Mouse (Mus musculus) frontal cortex, adult 2 months (tissue): ENCODE measurements around the gene Pm20d1. TPM values are rescaled to one million over a fixed set of nuclear protein-coding genes. Genes with fewer than 3 reads are reported as not detected.
A peak's percentile ranks its signal among the peaks of the same experiment; 100 is the strongest.
"Not testable (repeated sequence)": the region's sequence is repeated elsewhere in the genome, so short reads cannot be mapped to it uniquely, and the experiment has no call there.

Source experiments
- DNase-seq, 2 experiments: peaks; one replicate each; pipeline ENCODE4 v3.0.0; 2022; ENCODE audit warnings: low spot score in 1 of 2; ENCODE audit errors: extremely low spot score in 1 of 2
- polyA plus RNA-seq: library from polyadenylated mRNA; depleted of rRNA; stranded (reverse); fragments of >200 nt; gene quantifications from 2 replicates; pipeline ENCODE4 v1.2.3, GENCODE M21; 2012

Pm20d1 gene
- polyA plus RNA-seq, 1 experiment: 2.3 TPM

- DNase-seq: peak in 1 of 2 experiments; percentile 26
Observed at GRCm38 (mm10) chr1:131771440-131771839, 25.7 kb upstream of the Pm20d1 start.

DNA sequence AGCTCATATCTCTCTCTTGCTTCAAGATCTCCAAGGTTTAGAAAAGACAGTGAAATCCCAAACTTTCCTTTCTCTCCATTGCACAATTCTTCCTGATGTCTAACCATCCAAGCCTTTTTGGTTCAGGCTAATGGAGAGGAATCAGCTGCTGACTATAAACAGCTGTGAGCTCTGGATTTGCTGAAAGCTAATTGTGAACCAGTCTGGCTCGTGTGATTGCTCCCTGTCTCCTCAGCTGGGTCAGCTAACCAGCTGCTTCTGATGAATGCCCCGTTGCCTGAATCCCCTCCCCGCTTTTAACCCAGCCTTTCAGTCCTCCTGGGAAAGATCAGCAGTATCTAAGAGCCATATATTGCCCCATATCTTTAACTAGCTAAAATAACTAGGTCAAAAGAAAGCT lies 2.6 kb upstream of the Pm20d1 start:
- no peak for DNase-seq

- DNase-seq: no peak
Observed at GRCm38 (mm10) chr1:131795171-131795570, 2.0 kb upstream of the Pm20d1 start.

DNA sequence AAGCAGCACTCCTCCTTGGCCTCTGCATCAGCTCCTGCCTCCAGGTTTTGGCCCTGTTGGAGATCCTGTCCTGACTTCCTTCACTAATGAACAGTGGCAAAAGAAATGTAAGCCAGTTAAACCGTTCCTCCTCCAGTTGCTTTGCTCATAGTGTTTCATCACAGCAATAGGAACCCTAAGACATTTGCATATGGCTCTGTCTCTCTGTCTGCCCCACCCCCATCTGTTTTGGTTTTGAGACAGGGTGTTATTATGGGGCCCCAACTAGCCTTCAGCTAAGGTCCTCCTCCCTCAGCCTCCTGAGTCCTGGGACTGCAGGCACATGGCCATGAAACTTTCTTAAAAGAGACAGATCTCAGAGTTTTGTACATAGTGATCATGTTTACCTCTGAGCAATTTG lies 2.8 kb downstream of the Pm20d1 start:
- DNase-seq: no peak

DNA sequence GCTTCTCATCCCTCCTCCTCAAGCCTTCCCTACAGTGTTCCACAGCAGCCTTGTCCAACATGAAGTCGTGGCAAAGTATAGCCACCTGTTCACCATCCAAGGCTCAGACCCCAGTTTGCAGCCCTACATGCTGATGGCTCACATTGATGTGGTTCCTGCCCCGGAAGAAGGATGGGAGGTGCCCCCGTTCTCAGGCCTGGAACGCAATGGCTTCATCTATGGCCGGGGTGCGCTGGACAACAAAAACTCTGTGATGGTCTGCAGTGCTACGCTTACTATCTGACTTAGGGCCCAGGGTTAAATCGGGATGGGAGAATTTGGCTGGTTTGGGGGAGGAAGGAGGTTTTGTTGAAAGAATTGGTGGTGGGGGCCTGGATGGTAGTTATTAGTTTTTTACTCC lies 3.9 kb downstream of the Pm20d1 start:
- no peak for DNase-seq

DNA sequence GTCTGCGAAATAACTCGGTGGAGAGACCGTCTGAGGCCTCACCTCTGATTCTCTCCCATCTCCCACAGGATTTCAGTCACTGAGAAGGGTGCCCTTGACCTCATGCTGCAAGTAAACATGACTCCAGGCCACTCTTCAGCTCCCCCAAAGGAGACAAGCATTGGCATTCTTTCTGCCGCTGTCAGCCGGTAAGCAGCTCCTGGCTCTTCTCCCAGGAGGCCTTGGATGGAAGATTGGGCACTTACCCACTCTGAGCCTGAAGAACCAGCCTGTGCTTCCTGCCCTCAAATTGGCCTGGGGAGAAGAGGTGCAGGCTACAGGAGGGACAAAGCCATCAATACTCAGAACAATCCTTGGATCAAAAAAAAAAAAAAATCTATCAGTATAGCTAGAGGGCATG lies 5.5 kb downstream of the Pm20d1 start:
- no peak for DNase-seq

- no peak for DNase-seq
Observed at GRCm38 (mm10) chr1:131804166-131804565, 7.0 kb downstream of the Pm20d1 start.

DNA sequence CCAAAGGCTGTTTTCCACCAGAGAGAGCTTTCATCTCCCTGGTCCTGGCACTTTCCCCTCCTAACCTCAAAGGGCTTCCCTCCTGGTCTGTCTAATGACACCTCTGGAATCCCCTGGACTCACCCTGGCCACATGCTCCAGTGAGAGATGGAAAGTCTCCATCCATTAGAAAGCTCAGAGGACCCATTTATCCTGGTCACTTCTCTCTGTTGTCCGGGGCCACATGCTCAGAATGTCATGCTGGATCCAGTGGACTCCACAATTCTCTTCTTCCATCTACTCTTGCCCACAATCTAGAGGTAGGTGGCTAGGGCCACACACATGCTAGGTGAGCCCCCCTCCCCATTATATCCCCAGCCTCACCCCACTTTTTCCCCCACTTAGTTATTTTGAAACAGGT lies 11.8 kb downstream of the Pm20d1 start:
- DNase-seq: no peak

DNA sequence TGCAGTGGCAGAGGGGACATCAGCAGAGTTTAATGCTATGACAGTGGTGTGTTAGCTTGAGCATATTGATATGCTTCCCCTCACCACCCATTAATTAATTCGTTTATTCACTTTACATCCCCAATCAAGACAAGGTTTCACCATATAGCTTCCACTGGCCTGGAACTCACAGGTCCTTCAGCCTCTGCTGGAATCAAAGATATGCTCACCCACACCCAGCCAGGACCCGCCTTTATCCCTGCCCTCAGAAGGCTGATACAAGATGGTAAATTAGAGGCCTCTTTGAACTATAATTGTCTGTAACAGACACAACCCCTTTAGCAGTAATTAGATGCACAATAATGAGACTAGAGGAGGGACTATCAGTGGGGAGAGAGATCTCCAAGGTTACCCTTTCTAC lies 12.5 kb downstream of the Pm20d1 start:
- no peak for DNase-seq

DNA sequence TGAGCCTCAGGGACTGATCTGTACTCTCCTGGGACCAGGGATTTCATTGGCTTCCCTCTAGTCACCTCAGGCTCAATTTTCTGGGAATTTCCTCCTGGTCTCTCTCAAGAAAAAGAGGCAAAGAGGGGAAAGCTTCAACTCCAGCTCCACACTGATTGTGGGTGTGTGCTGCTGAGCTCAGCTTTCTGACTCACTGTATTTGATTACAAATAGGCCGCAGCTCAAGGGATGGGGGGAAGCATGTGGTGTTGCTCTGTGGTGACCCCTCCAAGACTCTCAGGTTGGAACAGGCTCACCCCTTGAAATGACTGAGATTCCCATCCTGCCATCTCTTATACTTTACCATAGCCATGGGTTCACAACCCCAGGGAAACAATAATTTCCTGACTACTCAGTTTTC lies 14.2 kb downstream of the Pm20d1 start:
- DNase-seq: no peak

- no peak for DNase-seq
Observed at GRCm38 (mm10) chr1:131812006-131812405, 14.8 kb downstream of the Pm20d1 start.

DNA sequence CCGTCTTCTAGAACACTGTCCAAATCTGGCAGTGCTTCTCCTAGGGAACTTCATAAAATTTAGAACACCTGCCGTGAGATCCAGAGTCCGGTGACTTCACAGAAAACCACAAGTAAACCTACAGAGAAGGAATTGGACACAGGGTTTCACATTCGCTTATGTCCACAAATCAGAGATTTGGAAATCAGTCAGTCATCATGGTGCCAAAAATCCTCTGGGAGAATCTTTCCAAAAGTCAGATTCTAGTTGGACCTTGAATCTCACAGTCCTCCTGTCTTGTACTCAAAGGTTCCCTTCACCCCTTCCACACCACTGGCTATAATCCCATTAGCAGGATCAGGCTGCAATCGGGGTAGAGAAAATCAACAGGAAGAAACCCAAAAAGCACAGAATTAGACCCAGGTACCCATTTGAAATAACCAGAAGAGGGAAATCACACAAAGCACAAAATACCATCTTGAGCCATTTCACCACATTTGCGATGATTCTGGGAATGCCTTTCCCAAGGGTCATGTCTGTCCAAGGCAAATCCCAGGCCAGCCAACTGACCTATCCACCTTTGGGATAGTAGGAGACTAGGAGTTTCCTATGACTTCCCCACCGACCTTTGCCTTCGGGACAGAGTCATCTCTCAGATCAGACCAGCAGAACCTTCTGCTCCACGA lies 15.6 kb downstream of the Pm20d1 start:
- no peak for DNase-seq

DNA sequence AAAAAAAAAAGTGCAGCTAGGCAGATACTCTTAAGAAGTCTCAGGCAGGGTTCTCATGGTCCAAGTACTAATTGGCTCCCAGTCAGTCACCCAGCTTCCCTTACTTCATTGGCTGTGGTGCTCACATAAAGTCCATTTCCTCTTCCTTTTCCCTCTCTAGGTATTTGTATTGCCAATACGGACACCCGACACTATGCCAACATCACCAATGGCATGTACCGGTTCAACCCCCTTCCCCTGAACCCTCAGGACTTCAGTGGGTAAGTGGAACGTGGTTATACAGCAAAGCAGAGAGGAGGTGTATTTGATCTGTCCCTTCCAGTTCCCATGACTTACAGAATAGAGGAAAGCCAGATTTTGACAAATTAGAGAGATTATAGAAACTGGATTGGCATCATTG lies 16.6 kb downstream of the Pm20d1 start:
- no peak for DNase-seq

DNA sequence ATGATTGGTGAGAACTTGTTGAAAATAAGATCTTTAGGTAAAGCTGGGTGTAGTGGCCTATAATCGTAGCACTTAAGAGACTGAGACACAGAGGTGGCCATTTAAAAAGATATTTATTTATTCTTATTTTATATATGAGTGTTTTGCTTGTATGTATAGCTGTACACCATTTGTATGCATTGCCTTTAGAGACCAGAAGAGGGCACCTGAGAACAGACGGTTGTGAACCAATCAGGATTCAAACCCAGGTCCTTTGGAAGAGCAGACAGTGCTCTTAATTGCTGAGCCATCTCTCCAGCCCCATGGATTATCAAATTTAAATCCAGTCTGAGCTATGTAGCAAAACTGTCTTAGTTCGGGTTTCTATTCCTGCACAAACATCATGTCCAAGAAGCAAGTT lies 17.0 kb downstream of the Pm20d1 start:
- no peak for DNase-seq

- DNase-seq: no peak
Observed at GRCm38 (mm10) chr1:131816886-131817285, 19.7 kb downstream of the Pm20d1 start.

DNA sequence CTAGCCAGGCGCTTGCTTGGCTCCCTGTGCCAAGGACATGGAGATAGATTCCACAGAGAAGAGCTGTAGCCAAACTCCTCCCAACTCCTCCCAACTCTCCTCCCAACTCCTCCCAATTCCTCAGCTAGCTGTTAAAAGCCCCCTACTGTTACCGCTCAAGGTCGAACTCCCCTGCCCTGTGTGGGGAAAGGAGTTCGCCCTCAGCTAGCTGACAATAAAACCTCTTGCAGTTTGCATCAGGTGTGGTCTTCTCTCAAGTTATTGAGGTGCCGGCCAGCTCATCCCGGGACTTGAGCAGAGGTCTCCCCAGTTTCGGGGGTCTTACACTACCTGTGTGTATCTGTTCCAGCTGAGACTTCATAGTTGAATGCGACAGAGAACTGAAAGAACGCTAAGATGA lies 23.2 kb downstream of the Pm20d1 start:
- not testable (repeated sequence) for DNase-seq

DNA sequence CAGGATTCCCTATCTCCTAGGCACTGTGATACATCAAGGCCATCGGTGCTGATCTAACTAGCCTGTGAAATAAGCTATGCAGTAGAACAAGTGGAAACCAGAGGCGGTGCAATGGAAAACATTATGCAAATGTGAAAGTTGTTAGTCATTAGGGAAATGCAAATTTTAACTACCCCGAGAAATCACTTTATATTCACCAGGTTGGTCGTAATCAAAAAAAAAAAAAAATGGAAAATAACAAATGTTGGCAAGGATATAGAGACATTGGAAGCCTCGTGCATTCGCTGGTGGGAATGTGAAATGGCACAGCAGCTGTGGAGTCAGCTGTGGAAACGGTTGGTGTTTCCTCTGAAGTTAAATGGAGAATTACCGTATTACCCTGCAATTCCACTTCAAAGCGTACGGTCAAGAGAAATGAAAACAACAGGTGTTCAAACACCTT lies 23.7 kb downstream of the Pm20d1 start:
- peak; percentile 22 to 66 for DNase-seq

DNA sequence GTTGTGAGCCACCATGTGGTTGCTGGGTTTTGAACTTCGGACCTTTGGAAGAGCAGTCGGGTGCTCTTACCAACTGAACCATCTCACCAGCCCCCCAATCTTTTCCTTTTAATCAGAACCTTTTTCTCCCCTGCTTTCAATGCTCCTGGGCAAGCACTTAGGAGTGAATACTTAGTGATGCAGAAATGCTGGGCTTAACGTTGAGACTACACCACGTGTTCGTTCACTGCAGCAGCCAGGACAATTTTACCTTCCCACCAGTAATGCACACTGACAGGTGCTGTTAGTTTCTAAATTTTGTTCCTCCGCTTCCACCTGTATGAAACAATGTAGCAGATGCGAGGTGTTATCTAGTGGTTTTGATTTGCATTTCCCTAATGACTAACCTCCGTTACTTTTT lies 25.1 kb downstream of the Pm20d1 start:
- DNase-seq: no peak

- no peak for DNase-seq
Observed at GRCm38 (mm10) chr1:131822856-131823492, 25.8 kb downstream of the Pm20d1 start.

DNA sequence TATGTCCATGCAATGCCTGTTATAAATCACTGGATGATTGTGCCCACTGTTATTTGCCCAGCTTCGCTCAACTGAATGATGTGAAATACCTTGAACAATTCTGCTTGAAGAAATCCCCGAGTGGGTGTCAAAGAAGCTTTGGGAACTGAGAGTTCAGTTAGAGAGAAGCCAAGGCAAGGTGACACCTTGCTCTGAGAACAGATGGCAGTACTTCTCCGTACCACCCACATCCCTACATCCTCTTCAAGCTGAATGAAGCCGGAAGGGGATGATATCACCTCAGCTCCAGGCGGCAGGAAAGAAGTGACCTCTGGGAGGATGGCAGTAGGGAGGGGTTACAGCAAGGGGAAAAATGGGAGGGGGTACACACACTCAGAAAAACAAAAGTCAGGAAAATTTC lies 26.4 kb downstream of the Pm20d1 start:
- peak in 1 of 2 experiments; percentile 59 for DNase-seq

DNA sequence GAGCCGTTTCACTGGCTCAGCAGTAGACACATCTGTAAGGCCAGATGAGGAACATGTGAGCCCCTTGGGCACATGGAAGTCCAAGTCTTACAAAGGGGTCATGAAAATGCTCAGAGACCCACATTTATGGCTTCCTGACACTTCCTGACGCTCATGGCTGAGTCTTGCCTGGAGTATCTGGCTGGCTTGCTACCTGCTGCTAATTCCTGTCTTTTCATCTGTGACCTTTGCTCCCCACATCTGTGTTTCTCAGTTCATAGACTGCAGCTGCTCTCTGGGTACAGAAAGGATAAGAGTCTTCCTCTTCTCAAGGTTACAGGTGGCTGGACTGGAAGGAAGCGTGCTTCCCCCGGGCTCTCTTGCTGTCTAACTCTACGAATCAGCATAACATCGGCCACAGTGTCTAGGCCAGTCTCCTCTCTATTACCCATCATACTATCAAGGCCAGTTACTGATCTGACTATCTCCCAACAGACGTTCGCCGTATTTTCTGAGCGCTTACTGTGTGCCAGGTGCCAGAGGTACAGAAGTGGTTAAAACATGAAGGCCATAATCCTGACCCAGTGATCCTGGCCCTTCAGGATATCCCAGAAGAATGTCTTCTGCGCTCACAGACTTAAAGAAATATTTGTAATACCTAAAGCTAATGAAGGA lies 27.5 kb downstream of the Pm20d1 start:
- no peak for DNase-seq

DNA sequence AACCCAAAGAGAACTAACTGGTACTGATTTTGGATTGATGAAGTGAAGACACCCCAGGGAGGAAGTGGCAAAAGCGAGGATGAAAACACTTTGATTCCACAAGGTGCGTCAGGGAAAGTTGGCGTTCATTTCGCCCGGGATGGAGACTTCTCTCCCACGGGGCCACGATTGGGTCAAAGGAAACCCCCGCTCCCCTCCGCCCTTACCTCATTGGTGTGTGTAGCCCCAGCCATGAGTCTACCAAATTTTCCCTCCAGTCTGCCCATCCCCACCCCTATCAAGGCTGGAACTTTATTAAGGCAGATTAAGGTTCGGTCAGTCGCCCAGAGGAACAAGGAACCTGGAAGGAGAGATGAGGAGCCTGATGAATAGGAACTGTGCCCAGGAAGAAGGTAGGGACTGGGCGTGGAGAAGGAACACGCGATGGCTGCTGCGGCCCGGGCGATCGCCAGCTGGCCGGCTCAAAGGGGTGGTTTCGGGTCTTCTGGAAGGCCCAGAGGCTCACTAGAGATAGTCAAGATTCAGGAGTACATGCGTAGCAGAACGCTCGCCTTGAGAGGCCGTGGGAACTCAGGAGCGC lies 30.1 kb downstream of the Pm20d1 start, which contains the start of gene Slc41a1:
Slc41a1 (plus strand) TSS at position 287 of the 580 bp plus-strand sequence.
- no peak for DNase-seq
